Mouse (Mus musculus) limb, embryonic 14.5 days (tissue): Measurements from ENCODE around the gene Slc12a7. TPM values are rescaled to one million over a fixed set of nuclear protein-coding genes. Genes with fewer than 3 reads are reported as not detected.

ENCODE experiments used
- ATAC-seq: fragments of 200-750 bp; cut with Nextera tagmentation; 2 replicates; pipeline ENCODE4 v1.8.0; 2017; ENCODE audit warnings: low read depth, moderate number of reproducible peaks, moderate TSS enrichment; ENCODE audit not compliant: low FRiP score
- DNase-seq: peaks from one replicate; pipeline ENCODE4 v3.0.0-alpha.2; 2015; ENCODE audit warnings: low spot score
- H3K27ac ChIP-seq: fragments of 300-500 bp; sonication (generic); replicated peaks from 2 replicates; pipeline ENCODE4 v1.5.1; 2014; ENCODE audit warnings: low read depth, mild to moderate bottlenecking, low read length, moderate library complexity, mixed read lengths
- H3K27me3 ChIP-seq: fragments of 300-500 bp; sonication (generic); 2 replicates; pipeline ENCODE4 v1.6.1; 2014; ENCODE audit warnings: low read length, mixed read lengths; ENCODE audit not compliant: control insufficient read depth, insufficient read depth
- H3K36me3 ChIP-seq: fragments of 300-500 bp; sonication (generic); 2 replicates; pipeline ENCODE4 v1.6.1; 2014; ENCODE audit warnings: mild to moderate bottlenecking, low read length, moderate library complexity, mixed read lengths; ENCODE audit not compliant: control insufficient read depth, insufficient read depth
- H3K4me1 ChIP-seq: fragments of 300-500 bp; sonication (generic); 2 replicates; pipeline ENCODE4 v1.6.1; 2014; ENCODE audit warnings: antibody characterized with exemption, low read length, mixed read lengths; ENCODE audit not compliant: control insufficient read depth, insufficient read depth
- H3K4me2 ChIP-seq: fragments of 300-500 bp; sonication (generic); replicated peaks from 2 replicates; pipeline ENCODE4 v1.6.1; 2014; ENCODE audit warnings: low read depth, mild to moderate bottlenecking, low read length, moderate library complexity; ENCODE audit not compliant: severe bottlenecking
- H3K4me3 ChIP-seq: fragments of 300-500 bp; sonication (generic); replicated peaks from 2 replicates; pipeline ENCODE4 v1.5.1; 2014; ENCODE audit warnings: low read length
- H3K9ac ChIP-seq: fragments of 300-500 bp; sonication (generic); 2 replicates; pipeline ENCODE4 v1.6.1; 2014; ENCODE audit warnings: mild to moderate bottlenecking, low read depth, low read length, moderate library complexity; ENCODE audit not compliant: severe bottlenecking
- H3K9me3 ChIP-seq: fragments of 300-500 bp; sonication (generic); 2 replicates; pipeline ENCODE4 v1.6.1; 2016; ENCODE audit warnings: low read length; ENCODE audit not compliant: control insufficient read depth
- POLR2A ChIP-seq: fragments of 200-500 bp; IDR thresholded peaks from 2 replicates; pipeline ENCODE4 v1.8.0; 2012; ENCODE audit warnings: inconsistent platforms, mild to moderate bottlenecking, moderate library complexity, borderline replicate concordance; ENCODE audit not compliant: insufficient read depth, insufficient read length; ENCODE audit errors: extremely low read depth
- WGBS: fragments of 180-500 bp; shearing (Covaris S2); extraction: QIAGEN DNeasy Blood & Tissue Kit; methylation state at CpG from one replicate; pipeline ENCODE4 v1.1.7; 2014; 5-methylcytosine and 5-hydroxymethylcytosine counted together
- polyA plus RNA-seq, 2 experiments: library from polyadenylated mRNA; depleted of rRNA in 1 of 2; stranded (reverse) in 1 of 2; unstranded in 1 of 2; fragments of >200 nt; fragmentation: Nextera tagmentation in 1 of 2; extraction: Ambion mirVana in 1 of 2; gene quantifications; 2 replicates each; pipeline versions ENCODE4 v1.2.1 to v1.2.3; 2012 to 2014

Slc12a7 gene
- polyA plus RNA-seq, 2 experiments: 16.5 to 32.8 TPM

- Histone ChIP-seq H3K9me3 (no peaks in the 10 kb centered on the region), H3K27ac (no peak overlapping the region), H3K4me2 (no peak overlapping the region), H3K9ac (no peak overlapping the region), H3K36me3 (no peaks in the 10 kb centered on the region), H3K4me3 (no peak overlapping the region), H3K27me3 (no peaks in the 10 kb centered on the region), H3K4me1 (no peaks in the 10 kb centered on the region)
- ATAC-seq (no peak), DNase-seq (no peak)
- WGBS: 43% methylated on average over 6 of the region's 6 CpGs
- TF ChIP-seq POLR2A: no peak
Observed at GRCm38 (mm10) chr13:73709491-73709890, 23.4 kb upstream of the Slc12a7 start.

- no peak overlapping the region for H3K27ac ChIP-seq
- no peak for TF ChIP-seq POLR2A
- H3K9me3 ChIP-seq: no peaks in the 10 kb centered on the region
- ATAC-seq (no peak), DNase-seq (no peak)
- H3K4me1 ChIP-seq: no peaks in the 10 kb centered on the region
- H3K36me3 ChIP-seq: no peaks in the 10 kb centered on the region
- H3K9ac ChIP-seq: no peak overlapping the region
- no peak overlapping the region for H3K4me3 ChIP-seq
- no peak overlapping the region for H3K4me2 ChIP-seq
- WGBS: 93% methylated on average over 5 of the region's 5 CpGs
- no peaks in the 10 kb centered on the region for H3K27me3 ChIP-seq
Observed at GRCm38 (mm10) chr13:73711221-73711620, 21.7 kb upstream of the Slc12a7 start.

- no peak overlapping the region for H3K4me3 ChIP-seq
- 87% methylated on average over 5 of the region's 5 CpGs for WGBS
- no peak overlapping the region for H3K9ac ChIP-seq
- ATAC-seq (no peak), DNase-seq (no peak)
- no peaks in the 10 kb centered on the region for H3K36me3 ChIP-seq
- H3K4me1 ChIP-seq: no peaks in the 10 kb centered on the region
- no peaks in the 10 kb centered on the region for H3K9me3 ChIP-seq
- no peak for TF ChIP-seq POLR2A
- no peaks in the 10 kb centered on the region for H3K27me3 ChIP-seq
- no peak overlapping the region for H3K4me2 ChIP-seq
- H3K27ac ChIP-seq: no peak overlapping the region
Observed at GRCm38 (mm10) chr13:73711803-73712202, 21.1 kb upstream of the Slc12a7 start.

GRCm38 (mm10) chr13:73712228-73712627 lies 20.7 kb upstream of the Slc12a7 start:
- H3K9ac ChIP-seq: no peak overlapping the region
- ATAC-seq: no peak

DNA sequence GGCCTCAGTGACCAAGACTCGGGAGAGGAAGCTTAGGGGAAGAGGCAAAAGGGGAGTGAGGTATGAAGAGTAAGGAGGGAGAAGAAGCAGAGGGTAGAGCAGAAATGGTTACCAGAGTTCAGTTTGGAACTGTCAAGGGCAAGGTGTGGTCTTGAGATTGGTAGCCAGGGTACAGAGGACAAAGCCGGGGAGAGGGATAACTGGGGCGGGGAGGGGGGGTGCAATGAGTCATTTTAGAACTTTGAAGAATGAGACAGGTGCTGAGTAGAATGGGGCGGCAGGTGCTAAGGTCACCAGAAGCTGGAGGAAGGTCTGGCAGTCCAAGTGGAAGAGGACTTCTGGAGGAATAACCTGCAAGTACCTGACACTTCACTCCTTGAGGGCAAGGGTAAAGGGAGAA lies 19.7 kb upstream of the Slc12a7 start:
- DNase-seq (no peak), ATAC-seq (no peak)
- 78% methylated on average over 4 of the region's 4 CpGs for WGBS
- no peak overlapping the region for H3K4me3 ChIP-seq
- no peak overlapping the region for H3K4me2 ChIP-seq
- H3K4me1 ChIP-seq: no peaks in the 10 kb centered on the region
- no peak for TF ChIP-seq POLR2A
- no peak overlapping the region for H3K27ac ChIP-seq
- H3K27me3 ChIP-seq: no peaks in the 10 kb centered on the region
- H3K36me3 ChIP-seq: no peaks in the 10 kb centered on the region
- no peak overlapping the region for H3K9ac ChIP-seq
- no peaks in the 10 kb centered on the region for H3K9me3 ChIP-seq

More at GRCm38 (mm10) chr13:73712228-73712627, 20.7 kb upstream of the Slc12a7 start:
- H3K27me3 ChIP-seq: no peaks in the 10 kb centered on the region
- H3K4me1 ChIP-seq: no peaks in the 10 kb centered on the region
- no peak overlapping the region for H3K4me2 ChIP-seq
- no peak overlapping the region for H3K4me3 ChIP-seq
- H3K27ac ChIP-seq: no peak overlapping the region
- no peaks in the 10 kb centered on the region for H3K36me3 ChIP-seq
- no peak for DNase-seq
- 70% methylated on average over 3 of the region's 3 CpGs for WGBS
- H3K9me3 ChIP-seq: no peaks in the 10 kb centered on the region
- no peak for TF ChIP-seq POLR2A

DNA sequence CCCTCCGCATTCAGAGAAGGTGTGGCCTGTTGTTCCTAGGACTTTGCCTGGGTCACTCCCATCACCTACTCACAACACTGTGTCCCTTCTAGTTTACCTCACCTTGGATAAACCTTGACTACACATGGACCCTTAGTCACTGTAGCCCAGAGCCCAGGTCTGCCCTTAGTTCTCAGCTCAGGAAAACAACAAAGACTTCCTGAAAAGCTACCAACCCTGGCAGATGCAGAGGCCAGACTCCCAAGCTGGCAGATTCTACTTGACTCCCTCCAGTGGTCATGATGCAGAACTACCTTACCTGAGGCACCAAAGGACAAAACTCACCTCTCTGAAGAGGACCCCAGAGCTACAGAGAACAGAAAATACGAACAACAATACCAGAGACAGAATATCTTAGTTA lies 18.9 kb upstream of the Slc12a7 start:
- Histone ChIP-seq H3K36me3 (no peaks in the 10 kb centered on the region), H3K9me3 (no peaks in the 10 kb centered on the region), H3K27ac (no peak overlapping the region), H3K9ac (no peak overlapping the region), H3K4me1 (no peaks in the 10 kb centered on the region), H3K4me2 (no peak overlapping the region), H3K4me3 (no peak overlapping the region), H3K27me3 (no peaks in the 10 kb centered on the region)
- ATAC-seq (no peak), DNase-seq (no peak)
- 61% methylated on average over 2 of the region's 2 CpGs for WGBS
- no peak for TF ChIP-seq POLR2A
